Mouse (Mus musculus) limb, embryonic 11.5 days (tissue): Measurements from ENCODE around the gene Slc12a6. TPM values are rescaled to one million over a fixed set of nuclear protein-coding genes. Genes with fewer than 3 reads are reported as not detected.

Experiments
- ATAC-seq: fragments of 200-750 bp; cut with Nextera tagmentation; 2 replicates; pipeline ENCODE4 v1.8.0; 2017; ENCODE audit warnings: low read depth; ENCODE audit not compliant: insufficient number of reproducible peaks, low FRiP score, low TSS enrichment
- DNase-seq: peaks from one replicate; pipeline ENCODE4 v3.0.0-alpha.2; 2015; ENCODE audit warnings: low spot score
- H3K27ac ChIP-seq: fragments of 300-500 bp; sonication (generic); replicated peaks from 2 replicates; pipeline ENCODE4 v1.5.1; 2014; ENCODE audit warnings: low read depth, mild to moderate bottlenecking, low read length
- H3K27me3 ChIP-seq: fragments of 300-500 bp; sonication (generic); 2 replicates; pipeline ENCODE4 v1.6.1; 2014; ENCODE audit warnings: mild to moderate bottlenecking, low read length, mixed read lengths; ENCODE audit not compliant: control insufficient read depth, insufficient read depth
- H3K36me3 ChIP-seq: fragments of 300-500 bp; sonication (generic); 2 replicates; pipeline ENCODE4 v1.6.1; 2014; ENCODE audit warnings: mild to moderate bottlenecking, low read length, moderate library complexity, mixed read lengths; ENCODE audit not compliant: control insufficient read depth, insufficient read depth
- H3K4me1 ChIP-seq: fragments of 300-500 bp; sonication (generic); 2 replicates; pipeline ENCODE4 v1.6.1; 2014; ENCODE audit warnings: low read length, mixed read lengths; ENCODE audit not compliant: control insufficient read depth, insufficient read depth
- H3K4me2 ChIP-seq: fragments of 300-500 bp; sonication (generic); 2 replicates; pipeline ENCODE4 v1.6.1; 2014; ENCODE audit warnings: low read depth, mild to moderate bottlenecking, moderate library complexity; ENCODE audit not compliant: severe bottlenecking
- H3K4me3 ChIP-seq: fragments of 300-500 bp; sonication (generic); 2 replicates; pipeline ENCODE4 v1.5.1; 2014; ENCODE audit warnings: low read depth, low read length
- H3K9ac ChIP-seq: fragments of 300-500 bp; sonication (generic); 2 replicates; pipeline ENCODE4 v1.6.1; 2014; ENCODE audit warnings: mild to moderate bottlenecking, low read length
- H3K9me3 ChIP-seq: fragments of 300-500 bp; sonication (generic); 2 replicates; pipeline ENCODE4 v1.6.1; 2016; ENCODE audit warnings: low read length; ENCODE audit not compliant: control insufficient read depth
- WGBS: fragments of 180-500 bp; shearing (Covaris S2); extraction: QIAGEN DNeasy Blood & Tissue Kit; methylation state at CpG from one replicate; pipeline ENCODE4 v1.1.7; 2014; 5-methylcytosine and 5-hydroxymethylcytosine counted together
- polyA plus RNA-seq: library from polyadenylated mRNA; unstranded; fragments of >200 nt; fragmentation: Nextera tagmentation; extraction: Ambion mirVana; gene quantifications from 2 replicates; pipeline ENCODE4 v1.2.1, GENCODE M21; 2014

Gene Slc12a6
- polyA plus RNA-seq = 9.7 TPM in 2 replicates

GRCm38 (mm10) chr2:112265448-112266241, at the start of gene Slc12a6:
Gene Slc12a6, plus strand, starts transcription at chr2:112265825.
- peak within 1 kb of the TSS; percentile 70 for H3K27ac ChIP-seq
- ATAC-seq = peak; percentile 95
- peak within 1 kb of the TSS; percentile 74 for H3K9ac ChIP-seq
- H3K4me2 ChIP-seq = peak within 1 kb of the TSS; percentile 86
- no peaks in the 10 kb centered on the region for H3K27me3 ChIP-seq
- H3K9me3 ChIP-seq = no peaks in the 10 kb centered on the region
- no peaks in the 10 kb centered on the region; the same call in 1 of the 2 replicates for H3K4me1 ChIP-seq
- DNase-seq = peak; percentile 92
- H3K36me3 ChIP-seq = no peaks in the 10 kb centered on the region
- H3K4me3 ChIP-seq = peak within 1 kb of the TSS; percentile 72
- WGBS = under 1% methylated on average over 79 of the region's 85 CpGs

GRCm38 (mm10) chr2:112215977-112216376, 49.6 kb upstream of the Slc12a6 start:
- DNase-seq = peak; percentile 25
- Histone ChIP-seq H3K9me3 (no peaks in the 10 kb centered on the region), H3K4me3 (no peak overlapping the region), H3K27me3 (no peaks in the 10 kb centered on the region), H3K36me3 (no peaks in the 10 kb centered on the region), H3K9ac (no peak overlapping the region), H3K27ac (no peak overlapping the region), H3K4me1 (no peaks in the 10 kb centered on the region), H3K4me2 (no peak overlapping the region)
- peak; percentile 72 for ATAC-seq
- 9% methylated on average over 1 of the region's 1 CpGs for WGBS

GRCm38 (mm10) chr2:112217614-112218013, 48.0 kb upstream of the Slc12a6 start:
- no peak overlapping the region for H3K4me2 ChIP-seq
- no peaks in the 10 kb centered on the region for H3K36me3 ChIP-seq
- H3K27me3 ChIP-seq = no peaks in the 10 kb centered on the region
- ATAC-seq (no peak), DNase-seq (no peak)
- H3K4me1 ChIP-seq = no peaks in the 10 kb centered on the region
- H3K9me3 ChIP-seq = no peaks in the 10 kb centered on the region
- 82% methylated on average over 6 of the region's 6 CpGs for WGBS
- no peak overlapping the region for H3K4me3 ChIP-seq
- no peak overlapping the region for H3K27ac ChIP-seq
- no peak overlapping the region for H3K9ac ChIP-seq

GRCm38 (mm10) chr2:112220880-112221279, 44.7 kb upstream of the Slc12a6 start:
- Histone ChIP-seq H3K4me2 (no peak overlapping the region), H3K36me3 (no peaks in the 10 kb centered on the region), H3K27me3 (no peaks in the 10 kb centered on the region), H3K9me3 (no peaks in the 10 kb centered on the region), H3K4me1 (no peaks in the 10 kb centered on the region), H3K9ac (no peak overlapping the region), H3K27ac (no peak overlapping the region), H3K4me3 (no peak overlapping the region)
- ATAC-seq = no peak
- DNase-seq = no peak
- WGBS = 87% methylated on average over 5 of the region's 5 CpGs

GRCm38 (mm10) chr2:112222607-112223006, 43.0 kb upstream of the Slc12a6 start:
- Histone ChIP-seq H3K4me2 (no peak overlapping the region), H3K27me3 (no peaks in the 10 kb centered on the region), H3K9ac (no peak overlapping the region), H3K4me3 (no peak overlapping the region), H3K9me3 (no peaks in the 10 kb centered on the region), H3K36me3 (no peaks in the 10 kb centered on the region), H3K4me1 (no peaks in the 10 kb centered on the region), H3K27ac (no peak overlapping the region)
- ATAC-seq (no peak), DNase-seq (no peak)
- WGBS = 83% methylated on average over 5 of the region's 5 CpGs

- Histone ChIP-seq H3K36me3 (no peaks in the 10 kb centered on the region), H3K27me3 (no peaks in the 10 kb centered on the region), H3K9ac (no peak overlapping the region), H3K27ac (no peak overlapping the region), H3K4me1 (no peaks in the 10 kb centered on the region), H3K4me3 (no peak overlapping the region), H3K4me2 (no peak overlapping the region), H3K9me3 (no peaks in the 10 kb centered on the region)
- DNase-seq (no peak), ATAC-seq (no peak)
- 60% methylated on average over 4 of the region's 4 CpGs for WGBS
These were observed 41.3 kb upstream of the Slc12a6 start for GRCm38 (mm10) chr2:112224356-112224755.

- H3K4me2 ChIP-seq = no peak overlapping the region
- no peaks in the 10 kb centered on the region for H3K4me1 ChIP-seq
- no peaks in the 10 kb centered on the region for H3K9me3 ChIP-seq
These were observed 33.0 kb upstream of the Slc12a6 start for GRCm38 (mm10) chr2:112232623-112233022.

GRCm38 (mm10) chr2:112236620-112237019, 29.0 kb upstream of the Slc12a6 start:
- no peaks in the 10 kb centered on the region for H3K36me3 ChIP-seq
- no peaks in the 10 kb centered on the region for H3K27me3 ChIP-seq
- DNase-seq (no peak), ATAC-seq (no peak)
- no peak overlapping the region for H3K4me2 ChIP-seq
- 82% methylated on average over 2 of the region's 2 CpGs for WGBS
- H3K9ac ChIP-seq = no peak overlapping the region
- H3K27ac ChIP-seq = no peak overlapping the region
- H3K4me3 ChIP-seq = no peak overlapping the region
- H3K4me1 ChIP-seq = 0 out of 2 replicates have a peak, but pooled peaks cover 5% of the 10 kb centered on the region
- no peaks in the 10 kb centered on the region for H3K9me3 ChIP-seq

More at GRCm38 (mm10) chr2:112232623-112233022, 33.0 kb upstream of the Slc12a6 start:
- no peaks in the 10 kb centered on the region for H3K36me3 ChIP-seq
- 86% methylated on average over 1 of the region's 1 CpGs for WGBS
- no peaks in the 10 kb centered on the region for H3K27me3 ChIP-seq
- no peak overlapping the region for H3K4me3 ChIP-seq
- ATAC-seq = no peak
- no peak for DNase-seq
- no peak overlapping the region for H3K27ac ChIP-seq
- H3K9ac ChIP-seq = no peak overlapping the region
